Mouse (Mus musculus): ENCODE data around the gene Ago3. TPM values are rescaled to one million over a fixed set of nuclear protein-coding genes. Genes with fewer than 3 reads are reported as not detected.

The Ago3 gene
- total RNA-seq, 1 experiment from 2014 or later = 12.8 TPM

DNA sequence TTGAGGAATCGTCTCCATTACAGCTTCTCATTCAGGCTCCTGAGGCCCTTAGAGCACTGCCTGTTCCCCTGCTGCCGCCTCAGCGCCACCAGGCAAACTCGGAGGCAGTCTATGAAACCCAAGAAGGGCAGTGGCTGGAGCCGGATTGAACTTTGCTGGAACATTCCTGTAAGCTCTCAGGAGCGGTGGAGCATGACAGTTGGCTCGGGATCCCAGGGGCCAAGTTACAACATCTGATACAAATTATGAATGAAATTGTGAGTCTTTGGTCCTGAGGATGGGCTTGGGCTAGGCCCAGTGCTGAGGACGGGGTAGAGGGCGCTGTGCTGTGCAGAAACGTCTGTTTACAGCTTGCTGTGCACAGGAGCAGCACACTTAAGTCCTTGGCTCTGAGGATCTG, 115.0 kb downstream of the Ago3 start:
- ATAC-seq (replicated peaks; ENCODE audit: low read depth, poor library complexity, severe bottlenecking) = no peak

DNA sequence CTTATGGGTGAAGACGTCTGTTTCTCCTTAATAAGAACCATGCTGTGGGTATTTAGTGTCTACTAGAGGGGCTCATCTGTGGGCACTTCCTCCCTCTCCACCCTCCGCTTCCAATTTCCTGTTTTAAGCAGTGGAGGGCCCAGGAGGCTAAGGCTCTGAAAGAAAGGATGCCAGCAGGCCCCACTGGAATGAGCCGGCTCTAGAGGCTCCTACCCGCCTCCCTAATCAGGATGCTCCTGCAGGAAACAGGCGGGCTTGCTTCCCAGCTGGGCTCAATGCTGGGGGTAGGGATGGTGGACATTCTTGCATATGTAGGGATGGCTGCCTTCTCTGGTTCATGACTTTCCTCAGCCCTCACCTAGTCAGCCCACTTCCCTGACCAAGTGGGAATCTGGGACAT, 116.2 kb downstream of the Ago3 start:
- no peak for ATAC-seq (replicated peaks; ENCODE audit: low read depth, poor library complexity, severe bottlenecking)

DNA sequence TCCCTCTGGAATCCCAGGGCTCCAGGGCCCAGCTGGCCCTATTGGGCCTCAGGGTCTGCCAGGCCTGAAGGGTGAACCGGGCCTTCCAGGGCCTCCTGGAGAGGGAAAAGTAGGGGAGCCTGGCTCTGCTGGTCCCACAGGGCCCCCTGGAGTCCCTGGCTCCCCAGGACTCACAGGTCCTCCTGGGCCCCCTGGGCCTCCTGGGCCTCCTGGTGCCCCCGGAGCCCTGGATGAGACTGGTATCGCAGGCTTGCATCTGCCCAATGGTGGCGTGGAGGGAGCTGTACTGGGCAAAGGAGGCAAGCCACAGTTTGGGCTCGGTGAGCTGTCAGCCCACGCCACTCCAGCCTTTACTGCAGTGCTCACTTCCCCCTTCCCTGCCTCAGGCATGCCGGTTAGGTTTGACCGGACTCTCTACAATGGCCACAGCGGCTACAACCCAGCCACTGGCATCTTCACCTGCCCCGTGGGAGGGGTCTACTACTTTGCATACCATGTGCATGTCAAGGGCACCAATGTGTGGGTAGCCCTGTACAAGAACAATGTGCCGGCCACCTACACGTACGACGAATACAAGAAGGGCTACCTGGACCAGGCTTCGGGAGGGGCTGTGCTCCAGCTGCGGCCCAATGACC, 117.7 kb downstream of the Ago3 start:
- no peak for ATAC-seq (replicated peaks; ENCODE audit: low read depth, poor library complexity, severe bottlenecking)

DNA sequence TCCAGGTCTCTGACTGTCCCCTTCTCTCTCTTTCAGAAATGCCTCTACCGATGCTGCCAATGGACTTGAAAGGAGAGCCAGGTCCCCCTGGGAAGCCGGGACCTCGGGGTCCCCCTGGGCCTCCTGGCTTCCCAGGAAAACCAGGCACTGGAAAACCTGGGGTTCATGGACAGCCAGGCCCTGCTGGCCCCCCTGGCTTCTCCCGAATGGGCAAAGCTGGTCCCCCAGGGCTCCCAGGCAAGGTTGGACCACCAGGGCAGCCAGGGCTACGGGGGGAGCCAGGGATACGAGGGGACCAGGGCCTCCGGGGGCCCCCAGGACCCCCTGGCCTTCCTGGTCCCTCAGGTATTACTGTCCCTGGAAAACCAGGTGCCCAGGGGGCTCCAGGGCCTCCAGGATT, 119.0 kb downstream of the Ago3 start:
- ATAC-seq (replicated peaks; ENCODE audit: low read depth, poor library complexity, severe bottlenecking) = no peak

DNA sequence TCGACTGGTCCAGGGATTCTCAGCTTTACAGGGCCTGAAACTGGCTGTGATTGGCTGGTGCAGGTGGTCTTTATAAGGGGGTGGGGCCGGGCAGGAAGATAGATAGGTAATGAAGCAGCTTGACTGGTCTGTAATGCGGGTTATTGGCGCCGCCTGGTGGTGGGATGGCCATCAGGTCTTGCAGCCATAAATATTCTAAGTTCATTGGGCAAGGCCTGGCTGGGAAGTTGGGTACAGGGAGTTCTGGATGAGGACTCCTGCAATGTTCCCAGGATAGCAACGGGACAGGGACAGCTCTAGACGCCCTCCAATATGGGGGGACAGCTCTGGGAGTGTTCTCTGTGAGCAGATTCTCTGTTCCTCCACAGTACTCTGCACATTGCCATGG, 119.4 kb downstream of the Ago3 start:
- peak; percentile 73 for ATAC-seq (replicated peaks; ENCODE audit: low read depth, poor library complexity, severe bottlenecking)

DNA sequence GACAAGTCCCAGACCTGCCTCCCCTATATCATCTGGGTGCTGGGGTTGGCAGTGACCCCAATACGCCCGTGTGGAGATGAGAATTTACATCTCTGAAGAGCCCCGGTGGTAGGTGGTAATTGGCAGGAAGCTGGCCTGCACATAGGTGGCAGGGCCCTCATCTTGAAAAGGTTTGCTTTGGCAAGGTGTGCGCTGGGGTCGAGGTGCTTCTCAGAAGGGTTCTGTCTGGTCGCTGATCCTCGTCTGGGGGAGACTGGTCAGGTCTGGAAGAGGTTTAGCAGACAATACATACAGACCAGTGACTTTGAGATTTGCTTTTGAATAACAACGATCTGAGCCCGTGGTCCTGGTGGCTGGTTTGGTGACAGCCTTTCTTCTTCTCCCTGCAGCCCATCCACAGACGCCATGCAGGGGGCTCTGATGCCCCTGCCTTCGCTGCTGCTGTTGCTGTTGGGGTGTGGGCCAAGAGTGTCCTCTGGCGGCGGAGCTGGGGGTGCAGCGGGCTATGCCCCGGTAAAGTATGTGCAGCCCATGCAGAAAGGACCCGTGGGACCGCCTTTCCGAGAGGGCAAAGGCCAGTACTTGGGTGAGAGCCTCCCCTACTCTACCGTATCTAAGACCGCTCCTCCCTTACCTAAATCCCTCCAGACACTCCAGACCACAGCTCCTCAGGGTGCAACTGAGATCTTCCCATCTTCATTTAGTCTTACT, 120.0 kb downstream of the Ago3 start:
- peak; percentile 50 for ATAC-seq (replicated peaks; ENCODE audit: low read depth, poor library complexity, severe bottlenecking)

DNA sequence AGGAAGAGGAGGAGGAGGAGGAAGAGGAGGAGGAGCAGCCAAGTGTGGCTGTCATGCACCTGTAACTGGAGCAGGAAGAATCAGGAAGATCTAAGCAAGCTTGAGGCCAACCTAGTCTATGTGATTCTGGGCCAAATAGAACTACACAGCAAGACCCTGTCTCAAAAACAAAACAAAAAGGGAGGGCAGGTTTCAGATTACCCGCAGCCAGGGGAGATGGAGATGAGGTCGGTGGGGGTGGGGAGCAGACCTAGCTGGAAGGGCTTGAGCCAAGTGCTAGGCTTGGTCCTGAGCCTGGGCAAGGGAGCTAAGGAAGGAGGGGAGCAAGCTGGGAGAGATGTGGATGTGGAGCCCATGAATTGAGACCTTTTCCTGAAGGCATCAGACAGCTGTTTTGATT, 122.5 kb downstream of the Ago3 start:
- no peak for ATAC-seq (replicated peaks; ENCODE audit: low read depth, poor library complexity, severe bottlenecking)

DNA sequence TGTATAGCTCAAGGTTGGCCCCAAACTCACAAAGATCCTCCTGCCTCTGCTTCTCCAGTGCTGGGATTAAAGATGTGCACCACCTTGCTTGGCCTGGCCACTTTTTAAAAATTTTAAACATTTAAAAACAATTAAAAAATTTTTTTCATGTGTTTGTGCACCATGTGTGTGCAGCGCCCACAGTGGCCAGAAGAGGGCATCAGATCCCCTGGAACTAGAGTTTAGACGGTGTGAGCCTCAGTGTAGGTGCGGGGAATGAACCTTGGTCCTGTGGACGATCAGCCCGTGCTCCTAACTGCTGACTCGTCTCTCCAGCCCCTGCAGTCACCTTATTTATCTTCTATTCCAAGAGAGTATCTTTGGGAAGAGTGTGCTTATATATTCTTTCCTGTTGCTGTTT, 123.3 kb downstream of the Ago3 start:
- ATAC-seq (replicated peaks; ENCODE audit: low read depth, poor library complexity, severe bottlenecking) = no peak

DNA sequence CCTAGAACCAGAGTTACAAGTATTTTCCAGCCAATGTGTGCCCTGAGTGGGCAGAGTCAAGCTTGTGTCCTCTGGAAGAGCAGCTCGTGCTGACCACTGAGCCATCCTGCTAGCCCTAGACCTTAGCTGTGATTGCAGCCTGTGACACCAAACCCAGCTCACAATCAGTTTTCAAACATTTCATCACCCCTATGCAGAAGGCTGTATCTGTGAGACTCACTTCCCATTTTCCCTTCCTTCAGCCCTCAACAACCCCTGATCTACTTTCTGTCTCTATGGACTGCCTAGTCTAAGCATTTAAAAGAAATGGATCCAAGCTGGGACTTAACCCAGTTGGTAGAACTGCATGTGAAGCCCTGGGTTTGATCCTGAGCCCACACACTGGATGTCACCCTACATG, 123.9 kb downstream of the Ago3 start:
- ATAC-seq (replicated peaks; ENCODE audit: low read depth, poor library complexity, severe bottlenecking) = no peak

DNA sequence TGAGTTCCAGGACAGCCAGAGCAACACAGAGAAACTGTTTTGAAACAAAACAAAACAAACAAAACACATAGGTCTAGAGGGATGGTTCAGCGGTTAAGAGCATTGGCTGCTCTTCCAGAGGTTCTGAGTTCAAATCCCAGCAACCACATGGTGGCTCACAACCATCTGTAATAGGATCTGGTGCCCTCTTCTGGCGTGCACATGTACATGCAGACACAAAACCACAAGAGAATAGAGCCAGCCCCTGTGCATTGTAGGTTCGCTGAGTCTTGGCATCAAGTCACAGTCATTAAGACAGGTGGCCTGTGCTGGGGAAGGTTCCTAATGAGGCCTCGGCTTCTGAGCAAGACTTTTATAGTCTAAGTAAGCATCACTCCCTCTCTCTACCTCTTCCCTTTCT, 125.5 kb downstream of the Ago3 start:
- ATAC-seq (replicated peaks; ENCODE audit: low read depth, poor library complexity, severe bottlenecking) = no peak

DNA sequence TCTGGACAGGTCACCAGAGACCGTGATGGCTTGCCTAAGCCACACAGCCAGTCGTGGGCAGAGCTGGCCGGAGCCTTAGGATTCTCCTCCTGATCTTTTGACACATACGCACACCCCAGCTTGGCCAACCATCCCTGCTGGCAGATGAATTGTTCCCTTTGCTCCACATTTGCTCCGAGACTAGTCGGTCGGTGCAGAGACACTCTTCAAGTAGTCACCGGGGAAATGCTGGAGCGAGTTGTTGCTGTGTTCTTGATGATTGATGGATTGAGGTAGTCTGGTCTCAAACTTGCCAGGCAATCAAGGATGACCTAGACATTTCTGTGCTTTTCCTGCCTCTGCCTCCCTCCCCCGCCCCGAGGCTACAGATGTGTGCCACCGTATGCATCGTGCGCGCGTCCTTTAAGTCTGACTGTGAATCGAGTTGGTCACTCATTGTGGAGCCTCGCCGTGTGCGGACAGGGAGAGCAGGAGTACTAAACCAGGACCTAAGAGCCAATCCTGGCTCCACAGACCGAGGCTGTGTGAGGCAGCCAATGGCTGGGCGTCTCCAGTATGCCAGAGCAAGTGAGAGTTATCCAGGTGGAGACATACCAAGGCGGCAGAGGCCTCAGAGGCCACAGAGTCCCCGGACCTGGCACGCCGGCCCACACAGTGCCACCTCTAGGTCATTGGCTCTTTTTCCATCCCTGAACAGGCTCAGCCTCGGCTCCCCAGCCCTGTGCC, 127.6 kb downstream of the Ago3 start:
- no peak for ATAC-seq (replicated peaks; ENCODE audit: low read depth, poor library complexity, severe bottlenecking)

DNA sequence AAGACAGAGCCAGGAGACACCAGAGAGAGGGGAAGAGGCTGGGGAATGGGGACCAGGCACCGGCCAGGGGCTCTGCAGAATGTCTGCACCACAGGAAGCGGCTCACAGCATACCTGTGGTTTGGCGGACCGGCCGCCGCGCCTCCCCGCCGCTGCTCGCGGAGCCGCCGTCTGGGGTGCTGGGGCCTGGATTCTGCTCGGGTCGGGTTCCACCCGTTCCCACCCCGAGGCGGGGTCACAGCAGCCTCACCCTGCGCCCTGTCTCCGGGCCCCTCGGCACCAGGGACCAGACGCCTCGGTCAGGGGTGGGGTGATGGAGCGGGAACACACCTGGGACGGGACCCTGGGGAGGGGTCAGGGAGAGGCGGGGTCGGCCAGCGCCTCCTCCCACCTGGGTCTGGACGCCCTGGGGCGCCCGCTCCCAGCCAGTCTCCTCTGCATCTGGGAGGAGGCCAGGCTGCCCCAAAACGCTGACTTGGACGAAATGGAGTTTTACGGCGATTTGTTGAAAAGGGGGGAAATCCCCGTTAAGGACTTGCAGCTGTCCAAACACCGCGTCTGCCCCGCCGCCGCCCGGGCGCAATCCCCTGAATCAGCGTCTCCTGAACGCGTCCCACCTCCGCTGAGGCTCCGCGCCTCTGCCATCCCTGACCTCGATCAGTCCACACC, 128.3 kb downstream of the Ago3 start:
- ATAC-seq (replicated peaks; ENCODE audit: low read depth, poor library complexity, severe bottlenecking) = peak; percentile 5; the same call in 1 of the 2 replicates

DNA sequence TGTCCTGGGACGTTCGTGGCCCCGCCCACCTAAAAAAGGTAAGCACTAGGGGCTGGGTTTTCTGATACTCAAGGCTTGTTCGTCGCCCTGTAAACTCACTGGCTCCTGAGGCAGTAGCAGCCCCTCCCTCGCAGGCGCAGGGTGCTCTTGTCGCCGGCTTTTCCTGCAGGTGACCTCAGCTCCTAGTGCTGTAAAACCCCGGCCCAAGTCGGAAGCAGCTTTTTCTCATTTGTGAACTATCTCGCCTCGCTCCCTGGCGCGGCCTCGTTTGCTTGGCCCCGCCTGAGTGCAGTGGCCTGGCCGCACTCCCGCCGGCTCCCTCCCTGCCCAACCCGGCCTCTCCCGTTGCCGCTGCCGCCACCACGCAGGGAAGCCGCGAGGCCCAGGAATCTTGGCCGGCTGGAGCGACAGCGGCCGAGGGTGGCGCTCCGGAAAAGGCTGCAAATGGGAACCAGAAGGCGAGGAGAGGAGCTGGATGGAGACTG, 132.7 kb downstream of the Ago3 start:
- ATAC-seq (replicated peaks; ENCODE audit: low read depth, poor library complexity, severe bottlenecking) = peak; percentile 22

DNA sequence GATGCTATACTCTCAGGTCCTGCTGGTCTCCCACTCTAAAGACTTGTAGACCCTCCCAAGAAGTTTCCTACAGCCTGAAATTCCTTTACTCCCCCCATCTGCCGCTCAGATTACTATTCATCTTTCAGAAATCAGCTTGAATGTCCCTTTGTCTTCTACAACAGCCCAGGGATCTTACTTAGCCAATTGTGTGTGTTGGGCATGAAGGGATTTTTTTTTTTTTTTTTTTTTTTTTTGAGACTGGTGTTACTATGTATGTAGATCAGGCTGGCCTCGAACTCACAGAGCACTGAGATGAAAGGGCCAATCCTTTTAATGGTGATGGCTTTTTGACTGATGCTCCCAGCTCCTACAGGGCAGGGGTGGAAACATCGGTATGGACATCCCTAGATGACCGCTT, 133.4 kb downstream of the Ago3 start:
- no peak for ATAC-seq (replicated peaks; ENCODE audit: low read depth, poor library complexity, severe bottlenecking)

DNA sequence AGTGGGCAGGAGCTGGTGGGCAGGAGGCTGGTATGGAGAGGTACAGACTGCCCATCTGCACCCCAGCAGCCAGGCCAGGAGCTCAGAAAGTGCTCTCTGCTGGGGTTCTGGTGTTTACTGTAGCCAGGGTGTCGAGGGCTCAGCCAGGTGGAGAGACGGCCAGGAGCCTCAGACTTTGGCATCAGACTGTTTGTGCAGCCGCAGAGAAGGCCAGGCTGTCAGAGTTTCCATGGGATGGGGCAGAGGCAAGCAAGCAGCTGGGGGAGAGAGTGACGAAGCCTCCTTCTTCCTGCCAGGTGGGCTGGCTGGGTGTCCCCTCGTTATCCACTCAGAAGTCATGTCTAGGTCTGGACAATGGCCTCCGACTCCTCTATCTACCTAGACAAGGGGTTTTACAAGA, 134.2 kb downstream of the Ago3 start:
- no peak for ATAC-seq (replicated peaks; ENCODE audit: low read depth, poor library complexity, severe bottlenecking)

DNA sequence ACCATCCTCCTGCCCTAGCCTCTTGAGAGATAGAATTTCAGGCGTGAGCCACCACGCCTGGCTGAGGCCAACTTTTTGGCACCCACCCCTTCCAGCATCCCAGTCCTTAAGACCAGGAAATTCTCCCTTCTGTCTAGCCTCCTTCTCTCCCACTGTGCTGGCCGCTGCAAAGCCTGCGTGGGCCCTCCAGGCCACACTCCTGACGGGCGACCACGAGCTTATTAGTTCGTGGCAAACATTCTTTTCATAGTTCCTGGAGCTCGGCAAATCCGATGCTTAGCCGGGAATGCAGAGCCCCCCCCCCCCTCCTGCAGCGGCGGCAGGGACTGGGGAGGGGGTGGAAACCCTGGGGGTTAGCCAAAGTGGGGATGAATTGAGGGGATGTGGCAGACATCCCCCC, 138.2 kb downstream of the Ago3 start:
- ATAC-seq (replicated peaks; ENCODE audit: low read depth, poor library complexity, severe bottlenecking) = no peak

DNA sequence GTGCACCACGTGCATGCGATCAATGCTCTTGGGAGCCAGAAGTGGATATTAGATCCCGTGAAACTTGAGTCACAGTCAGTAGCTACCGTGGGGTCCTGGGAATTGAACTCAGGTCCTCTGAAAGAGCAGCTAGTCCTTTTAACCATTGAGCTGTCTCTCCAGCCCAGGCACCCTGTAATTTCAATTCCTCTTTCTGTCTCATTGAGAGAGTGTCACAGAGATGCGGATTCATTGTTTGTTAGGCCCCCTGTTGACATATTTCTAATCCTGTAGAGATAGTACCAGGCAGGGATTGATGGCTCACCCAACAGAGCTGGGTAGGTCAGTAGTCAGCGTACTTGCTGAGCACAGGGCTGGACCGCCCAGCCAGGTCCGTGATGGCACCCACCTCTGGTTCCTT, 139.0 kb downstream of the Ago3 start:
- no peak for ATAC-seq (replicated peaks; ENCODE audit: low read depth, poor library complexity, severe bottlenecking)

DNA sequence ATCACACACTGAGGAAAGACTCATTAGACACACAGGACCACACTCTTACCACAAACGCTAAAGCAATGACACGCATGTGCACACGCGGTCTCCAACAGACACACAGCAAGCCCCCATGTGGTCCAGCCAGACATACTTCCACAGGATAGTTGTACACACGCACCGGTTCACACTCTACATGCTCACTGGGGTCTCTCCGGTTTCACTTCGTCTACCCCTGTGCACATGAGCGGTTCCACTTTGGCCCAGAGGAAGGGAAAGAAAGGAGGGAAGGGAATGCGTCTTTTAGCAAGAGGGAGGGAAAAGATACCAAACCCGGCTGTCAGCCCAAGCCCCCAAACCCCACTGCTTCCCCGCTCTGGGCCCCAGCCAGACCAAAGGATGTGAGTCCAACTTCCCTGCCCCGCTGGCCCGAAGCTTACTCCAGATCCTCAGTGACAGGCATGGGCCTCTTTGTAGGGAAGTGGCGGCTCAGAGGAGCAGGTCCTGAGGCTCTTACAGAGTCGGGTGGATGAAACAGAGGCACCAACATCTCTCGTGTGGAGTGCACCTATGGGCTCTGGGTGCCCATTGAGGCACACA, 141.2 kb downstream of the Ago3 start:
- ATAC-seq (replicated peaks; ENCODE audit: low read depth, poor library complexity, severe bottlenecking) = peak; percentile 45

DNA sequence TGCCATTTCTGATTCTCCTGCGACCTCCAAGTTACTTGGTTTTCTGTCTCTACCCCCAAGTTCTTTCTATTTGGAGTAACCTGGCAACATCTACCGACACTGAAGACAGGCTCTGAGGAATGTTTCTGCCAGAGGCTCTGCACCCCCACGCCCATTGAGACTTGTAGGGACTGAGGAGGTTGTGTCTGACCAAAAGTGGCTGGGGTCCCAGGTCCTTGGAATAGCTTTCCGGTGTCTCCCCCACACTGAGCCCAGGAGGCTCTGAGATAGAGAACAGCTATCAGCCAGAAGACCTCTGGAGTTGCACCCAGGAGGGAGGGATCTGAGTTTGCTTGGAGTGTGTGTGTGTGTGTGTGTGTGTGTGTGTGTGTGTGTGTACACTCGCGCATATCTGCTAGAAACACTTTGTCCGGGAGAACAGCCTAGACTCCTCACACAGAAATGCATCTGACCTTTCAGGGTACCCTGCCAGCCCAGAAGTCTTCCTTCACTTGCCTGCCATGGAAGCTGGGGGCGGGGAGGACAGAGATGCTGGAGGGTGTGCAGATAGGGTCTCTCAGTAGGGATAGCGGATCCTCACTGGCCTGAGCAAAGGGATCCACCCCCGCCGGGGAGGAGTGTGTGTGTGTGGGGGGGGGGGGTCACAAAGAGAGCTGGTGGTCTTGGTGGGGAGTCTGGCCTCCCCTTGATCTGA, 141.9 kb downstream of the Ago3 start:
- no peak for ATAC-seq (replicated peaks; ENCODE audit: low read depth, poor library complexity, severe bottlenecking)

DNA sequence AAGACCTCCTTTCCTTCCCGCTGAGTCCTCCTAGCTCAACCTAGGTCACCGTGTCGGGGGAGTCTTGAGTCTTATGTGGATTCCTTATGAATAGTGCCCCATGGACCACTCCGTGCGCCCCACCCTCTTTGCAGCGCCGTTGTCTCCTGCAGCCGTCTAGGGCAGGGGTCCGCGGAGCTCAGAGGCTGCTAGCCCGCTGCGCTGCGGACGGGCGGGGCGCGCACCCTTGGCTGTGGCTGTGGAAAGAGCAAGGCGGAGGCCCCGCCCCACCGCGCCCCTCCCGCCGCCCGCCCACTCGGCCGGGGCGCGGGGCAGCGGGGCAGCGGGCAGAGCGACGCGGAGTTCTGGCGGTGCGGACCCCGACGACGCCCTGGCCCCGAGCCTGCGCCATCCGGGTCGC, 142.9 kb downstream of the Ago3 start, which contains the start of gene Col8a2:
Gene Col8a2, plus strand, starts transcription at position 302 of the 400 bp plus-strand sequence.
- ATAC-seq (replicated peaks; ENCODE audit: low read depth, poor library complexity, severe bottlenecking) = peak; percentile 36; the same call in 1 of the 2 replicates

Measured in common myeloid progenitor, adult 5-6 weeks (primary cell).